Mouse (Mus musculus) forebrain, embryonic 13.5 days (tissue): ENCODE results near the gene Cela3a. TPM values are rescaled to one million over a fixed set of nuclear protein-coding genes. Genes with fewer than 3 reads are reported as not detected.
A peak's percentile ranks its signal among the peaks of the same experiment; 100 is the strongest.

ENCODE experiments used
- ATAC-seq: fragments of 200-750 bp; cut with Nextera tagmentation; 2 replicates; pipeline ENCODE4 v1.8.0; 2017
- H3K27ac ChIP-seq: fragments of 300-500 bp; sonication (generic); 2 replicates; pipeline ENCODE4 v1.5.1; 2015; ENCODE audit warnings: inconsistent platforms, mild to moderate bottlenecking, moderate library complexity
- H3K27me3 ChIP-seq: fragments of 300-500 bp; sonication (generic); 2 replicates; pipeline ENCODE4 v1.6.1; 2015; ENCODE audit warnings: mild to moderate bottlenecking, inconsistent platforms
- H3K36me3 ChIP-seq: fragments of 300-500 bp; sonication (generic); 2 replicates; pipeline ENCODE4 v1.6.1; 2015; ENCODE audit warnings: mild to moderate bottlenecking, inconsistent platforms; ENCODE audit not compliant: poor library complexity, severe bottlenecking
- H3K4me1 ChIP-seq: fragments of 300-500 bp; sonication (generic); 2 replicates; pipeline ENCODE4 v1.6.1; 2015; ENCODE audit warnings: inconsistent platforms
- H3K4me2 ChIP-seq: fragments of 300-500 bp; sonication (generic); 2 replicates; pipeline ENCODE4 v1.6.1; 2015; ENCODE audit warnings: inconsistent platforms, mild to moderate bottlenecking, moderate library complexity
- H3K4me3 ChIP-seq: fragments of 300-500 bp; sonication (generic); 2 replicates; pipeline ENCODE4 v1.5.1; 2015; ENCODE audit warnings: mild to moderate bottlenecking, inconsistent platforms
- H3K9ac ChIP-seq: fragments of 300-500 bp; sonication (generic); 2 replicates; pipeline ENCODE4 v1.6.1; 2015; ENCODE audit warnings: mild to moderate bottlenecking, inconsistent platforms
- H3K9me3 ChIP-seq: fragments of 300-500 bp; sonication (generic); replicated peaks from 2 replicates; pipeline ENCODE4 v1.6.1; 2016; ENCODE audit warnings: inconsistent platforms
- WGBS: fragments of 180-500 bp; shearing (Covaris S2); methylation state at CpG from one replicate; pipeline ENCODE4 v1.1.7; 2015; 5-methylcytosine and 5-hydroxymethylcytosine counted together
- polyA plus RNA-seq: library from polyadenylated mRNA; unstranded; fragments of >200 nt; fragmentation: Nextera tagmentation; extraction: Ambion mirVana; gene quantifications from 2 replicates; pipeline ENCODE4 v1.2.1, GENCODE M21; 2015

The Cela3a gene
- not detected in 2 replicates for polyA plus RNA-seq

- H3K36me3 ChIP-seq = no peaks in the 10 kb centered on the region
- H3K27ac ChIP-seq = no peak within 1 kb of the TSS
- no peak for ATAC-seq
- H3K27me3 ChIP-seq = no peaks in the 10 kb centered on the region
- H3K4me1 ChIP-seq = no peaks in the 10 kb centered on the region
- 94% methylated on average over 5 of the region's 5 CpGs for WGBS
- H3K4me3 ChIP-seq = no peak within 1 kb of the TSS
- no peaks in the 10 kb centered on the region for H3K9me3 ChIP-seq
- H3K9ac ChIP-seq = no peak within 1 kb of the TSS
- H3K4me2 ChIP-seq = no peak within 1 kb of the TSS
These were observed at the start of gene Cela3a for GRCm38 (mm10) chr4:137409691-137410090. TSS of gene Cela3a (minus strand) at chr4:137409791.

- Histone ChIP-seq H3K4me3 (no peak overlapping the region), H3K27ac (no peak overlapping the region), H3K4me2 (no peak overlapping the region), H3K4me1 (no peaks in the 10 kb centered on the region), H3K9me3 (0 out of 2 replicates have a peak, but pooled peaks cover 3% of the 10 kb centered on the region), H3K27me3 (no peaks in the 10 kb centered on the region), H3K36me3 (no peaks in the 10 kb centered on the region), H3K9ac (no peak overlapping the region)
- WGBS = 82% methylated on average over 5 of the region's 5 CpGs
- no peak for ATAC-seq
These were observed 49.3 kb upstream of the Cela3a start for GRCm38 (mm10) chr4:137458861-137459260.

- no peak overlapping the region for H3K4me2 ChIP-seq
- H3K4me3 ChIP-seq = no peak overlapping the region
- 87% methylated on average over 9 of the region's 9 CpGs for WGBS
- no peak overlapping the region for H3K27ac ChIP-seq
- ATAC-seq = no peak
- H3K4me1 ChIP-seq = no peaks in the 10 kb centered on the region
- no peaks in the 10 kb centered on the region for H3K27me3 ChIP-seq
- H3K9me3 ChIP-seq = 0 out of 2 replicates have a peak, but pooled peaks cover 3% of the 10 kb centered on the region
- H3K9ac ChIP-seq = no peak overlapping the region
- H3K36me3 ChIP-seq = no peaks in the 10 kb centered on the region
These were observed 48.7 kb upstream of the Cela3a start for GRCm38 (mm10) chr4:137458310-137458709.

- Histone ChIP-seq H3K9ac (no peak overlapping the region), H3K4me2 (no peak overlapping the region), H3K4me3 (no peak overlapping the region), H3K9me3 (0 out of 2 replicates have a peak, but pooled peaks cover 3% of the 10 kb centered on the region), H3K4me1 (no peaks in the 10 kb centered on the region), H3K27me3 (no peaks in the 10 kb centered on the region), H3K36me3 (no peaks in the 10 kb centered on the region), H3K27ac (no peak overlapping the region)
- no peak for ATAC-seq
- 87% methylated on average over 4 of the region's 4 CpGs for WGBS
These were observed 47.7 kb upstream of the Cela3a start for GRCm38 (mm10) chr4:137457292-137457691.

- no peaks in the 10 kb centered on the region for H3K4me1 ChIP-seq
- no peaks in the 10 kb centered on the region for H3K9me3 ChIP-seq
- 87% methylated on average over 12 of the region's 12 CpGs for WGBS
- H3K27me3 ChIP-seq = no peaks in the 10 kb centered on the region
- H3K27ac ChIP-seq = no peak overlapping the region
- H3K9ac ChIP-seq = no peak overlapping the region
- H3K36me3 ChIP-seq = no peaks in the 10 kb centered on the region
- H3K4me3 ChIP-seq = no peak overlapping the region
- ATAC-seq = no peak
- no peak overlapping the region for H3K4me2 ChIP-seq
These were observed 47.0 kb upstream of the Cela3a start for GRCm38 (mm10) chr4:137456581-137456980.

- no peaks in the 10 kb centered on the region for H3K4me1 ChIP-seq
- no peak overlapping the region for H3K9ac ChIP-seq
- H3K9me3 ChIP-seq = no peaks in the 10 kb centered on the region
- no peak overlapping the region for H3K4me3 ChIP-seq
- H3K27me3 ChIP-seq = no peaks in the 10 kb centered on the region
- WGBS = 92% methylated on average over 14 of the region's 14 CpGs
- no peak overlapping the region for H3K4me2 ChIP-seq
- no peaks in the 10 kb centered on the region for H3K36me3 ChIP-seq
- ATAC-seq = no peak
- H3K27ac ChIP-seq = no peak overlapping the region
These were observed 45.0 kb upstream of the Cela3a start for GRCm38 (mm10) chr4:137454582-137454981.

GRCm38 (mm10) chr4:137453234-137453767 is 43.7 kb upstream of the Cela3a start, which contains the start of gene 1700013G24Rik:
TSS of gene 1700013G24Rik (plus strand) at chr4:137453284.
- no peak for ATAC-seq
- Histone ChIP-seq H3K9ac (no peak within 1 kb of the TSS), H3K4me2 (no peak within 1 kb of the TSS), H3K36me3 (no peaks in the 10 kb centered on the region), H3K27me3 (no peaks in the 10 kb centered on the region), H3K9me3 (no peaks in the 10 kb centered on the region), H3K4me3 (no peak within 1 kb of the TSS), H3K27ac (no peak within 1 kb of the TSS), H3K4me1 (peaks cover 7% of the 10 kb centered on the region)
- 84% methylated on average over 8 of the region's 8 CpGs for WGBS

- H3K36me3 ChIP-seq = no peaks in the 10 kb centered on the region
- no peak overlapping the region for H3K27ac ChIP-seq
- no peaks in the 10 kb centered on the region for H3K27me3 ChIP-seq
- no peak overlapping the region for H3K9ac ChIP-seq
- 87% methylated on average over 6 of the region's 6 CpGs for WGBS
- no peak overlapping the region for H3K4me3 ChIP-seq
- H3K4me2 ChIP-seq = no peak overlapping the region
- ATAC-seq = no peak
- H3K9me3 ChIP-seq = no peaks in the 10 kb centered on the region
- H3K4me1 ChIP-seq = peaks cover 14% of the 10 kb centered on the region
These were observed 42.6 kb upstream of the Cela3a start for GRCm38 (mm10) chr4:137452190-137452589.

GRCm38 (mm10) chr4:137449715-137450114 is 40.1 kb upstream of the Cela3a start:
- ATAC-seq = no peak
- no peaks in the 10 kb centered on the region for H3K9me3 ChIP-seq

GRCm38 (mm10) chr4:137449132-137449531 is 39.5 kb upstream of the Cela3a start:
- WGBS = 81% methylated on average over 2 of the region's 2 CpGs
- Histone ChIP-seq H3K4me3 (no peak overlapping the region), H3K9me3 (no peaks in the 10 kb centered on the region), H3K4me1 (peaks cover 14% of the 10 kb centered on the region), H3K4me2 (no peak overlapping the region), H3K9ac (no peak overlapping the region), H3K27ac (no peak overlapping the region), H3K27me3 (no peaks in the 10 kb centered on the region), H3K36me3 (no peaks in the 10 kb centered on the region)
- no peak for ATAC-seq

More at GRCm38 (mm10) chr4:137449715-137450114, 40.1 kb upstream of the Cela3a start:
- Histone ChIP-seq H3K4me1 (peaks cover 14% of the 10 kb centered on the region), H3K27me3 (no peaks in the 10 kb centered on the region), H3K36me3 (no peaks in the 10 kb centered on the region), H3K4me3 (no peak overlapping the region), H3K9ac (no peak overlapping the region), H3K4me2 (no peak overlapping the region), H3K27ac (no peak overlapping the region)
- 86% methylated on average over 10 of the region's 10 CpGs for WGBS

- ATAC-seq = peak; percentile 8; the same call in 1 of the 2 replicates
- H3K4me2 ChIP-seq = peak overlapping the region; percentile 20; the same call in 1 of the 2 replicates
- H3K36me3 ChIP-seq = no peaks in the 10 kb centered on the region
- H3K9ac ChIP-seq = no peak overlapping the region
- H3K27ac ChIP-seq = peak overlapping the region; percentile 31; the same call in 1 of the 2 replicates
- no peaks in the 10 kb centered on the region for H3K9me3 ChIP-seq
- H3K4me3 ChIP-seq = no peak overlapping the region
- peaks cover 14% of the 10 kb centered on the region for H3K4me1 ChIP-seq
- 49% methylated on average over 2 of the region's 2 CpGs for WGBS
- no peaks in the 10 kb centered on the region for H3K27me3 ChIP-seq
These were observed 39.0 kb upstream of the Cela3a start for GRCm38 (mm10) chr4:137448641-137449040.

GRCm38 (mm10) chr4:137448197-137448596 is 38.6 kb upstream of the Cela3a start:
- no peak overlapping the region for H3K9ac ChIP-seq
- H3K36me3 ChIP-seq = no peaks in the 10 kb centered on the region
- peak; percentile 27; the same call in 1 of the 2 replicates for ATAC-seq
- H3K4me1 ChIP-seq = peaks cover 14% of the 10 kb centered on the region
- 26% methylated on average over 6 of the region's 6 CpGs for WGBS
- H3K9me3 ChIP-seq = no peaks in the 10 kb centered on the region
- peak overlapping the region; percentile 20 for H3K4me2 ChIP-seq
- H3K27ac ChIP-seq = peak overlapping the region; percentile 31; the same call in 1 of the 2 replicates
- no peaks in the 10 kb centered on the region for H3K27me3 ChIP-seq
- no peak overlapping the region for H3K4me3 ChIP-seq
